Mouse (Mus musculus): Measurements from ENCODE around the gene I0C0044D17Rik. TPM values are rescaled to one million over a fixed set of nuclear protein-coding genes. Genes with fewer than 3 reads are reported as not detected.
"Not testable (repeated sequence)": the region's sequence is repeated elsewhere in the genome, so short reads cannot be mapped to it uniquely, and the experiment has no call there.

I0C0044D17Rik gene
- not detected in 2 replicates for polyA plus RNA-seq (2015; fragmentation: Nextera tagmentation; extraction: Ambion mirVana)

- H3K27me3 ChIP-seq (ENCODE audit: control insufficient read depth, insufficient read depth, low read depth, low read length); H3K27ac ChIP-seq (ENCODE audit: low read length); H3K4me3 ChIP-seq (ENCODE audit: low read depth, low read length); H3K4me1 ChIP-seq (ENCODE audit: control insufficient read depth, low read depth, low read length); H3K9me3 ChIP-seq (replicated peaks; ENCODE audit: control insufficient read depth, low read length); H3K9ac ChIP-seq (ENCODE audit: low read depth, low read length); ATAC-seq (ENCODE audit: low read depth); H3K4me2 ChIP-seq (ENCODE audit: low read depth, low read length); H3K36me3 ChIP-seq (ENCODE audit: control insufficient read depth, insufficient read depth): not testable (repeated sequence)
- 57% methylated on average over 1 of the region's 1 CpGs for WGBS (ENCODE audit: insufficient replicate concordance)
Observed at GRCm38 (mm10) chr4:98823740-98824139, at the start of gene I0C0044D17Rik. TSS of gene I0C0044D17Rik (minus strand) at chr4:98823840.

GRCm38 (mm10) chr4:98865386-98866237, 42.0 kb upstream of the I0C0044D17Rik start:
- no peak for ATAC-seq (ENCODE audit: low read depth)
- Histone ChIP-seq H3K27me3 (ENCODE audit: control insufficient read depth, insufficient read depth, low read depth, low read length) (no peaks in the 10 kb centered on the region), H3K4me3 (ENCODE audit: low read depth, low read length) (no peak overlapping the region), H3K4me2 (ENCODE audit: low read depth, low read length) (no peak overlapping the region), H3K4me1 (ENCODE audit: control insufficient read depth, low read depth, low read length) (no peaks in the 10 kb centered on the region), H3K9me3 (replicated peaks; ENCODE audit: control insufficient read depth, low read length) (no peaks in the 10 kb centered on the region), H3K9ac (ENCODE audit: low read depth, low read length) (no peak overlapping the region), H3K36me3 (ENCODE audit: control insufficient read depth, insufficient read depth) (no peaks in the 10 kb centered on the region), H3K27ac (ENCODE audit: low read length) (no peak overlapping the region)
- WGBS (ENCODE audit: insufficient replicate concordance): 72% methylated on average over 14 of the region's 14 CpGs

- no peak for ATAC-seq (ENCODE audit: low read depth)
- Histone ChIP-seq H3K9ac (ENCODE audit: low read depth, low read length) (no peak overlapping the region), H3K4me1 (ENCODE audit: control insufficient read depth, low read depth, low read length) (no peaks in the 10 kb centered on the region), H3K9me3 (replicated peaks; ENCODE audit: control insufficient read depth, low read length) (no peaks in the 10 kb centered on the region), H3K27ac (ENCODE audit: low read length) (no peak overlapping the region), H3K27me3 (ENCODE audit: control insufficient read depth, insufficient read depth, low read depth, low read length) (no peaks in the 10 kb centered on the region), H3K36me3 (ENCODE audit: control insufficient read depth, insufficient read depth) (no peaks in the 10 kb centered on the region), H3K4me2 (ENCODE audit: low read depth, low read length) (no peak overlapping the region), H3K4me3 (ENCODE audit: low read depth, low read length) (no peak overlapping the region)
- 88% methylated on average over 2 of the region's 3 CpGs for WGBS (ENCODE audit: insufficient replicate concordance)
Observed at GRCm38 (mm10) chr4:98864546-98864945, 40.9 kb upstream of the I0C0044D17Rik start.

- no peak for ATAC-seq (ENCODE audit: low read depth)
- Histone ChIP-seq H3K9ac (ENCODE audit: low read depth, low read length) (no peak overlapping the region), H3K27ac (ENCODE audit: low read length) (no peak overlapping the region), H3K4me3 (ENCODE audit: low read depth, low read length) (no peak overlapping the region), H3K9me3 (replicated peaks; ENCODE audit: control insufficient read depth, low read length) (no peaks in the 10 kb centered on the region), H3K4me2 (ENCODE audit: low read depth, low read length) (no peak overlapping the region), H3K27me3 (ENCODE audit: control insufficient read depth, insufficient read depth, low read depth, low read length) (no peaks in the 10 kb centered on the region), H3K4me1 (ENCODE audit: control insufficient read depth, low read depth, low read length) (no peaks in the 10 kb centered on the region), H3K36me3 (ENCODE audit: control insufficient read depth, insufficient read depth) (no peaks in the 10 kb centered on the region)
- WGBS (ENCODE audit: insufficient replicate concordance): 40% methylated on average over 1 of the region's 2 CpGs
Observed at GRCm38 (mm10) chr4:98864094-98864493, 40.5 kb upstream of the I0C0044D17Rik start.

- 56% methylated on average over 2 of the region's 2 CpGs for WGBS (ENCODE audit: insufficient replicate concordance)
- H3K36me3 ChIP-seq (ENCODE audit: control insufficient read depth, insufficient read depth): no peaks in the 10 kb centered on the region
- no peak overlapping the region for H3K9ac ChIP-seq (ENCODE audit: low read depth, low read length)
- no peaks in the 10 kb centered on the region for H3K27me3 ChIP-seq (ENCODE audit: control insufficient read depth, insufficient read depth, low read depth, low read length)
- H3K27ac ChIP-seq (ENCODE audit: low read length): no peak overlapping the region
- no peak overlapping the region for H3K4me3 ChIP-seq (ENCODE audit: low read depth, low read length)
- H3K4me2 ChIP-seq (ENCODE audit: low read depth, low read length): no peak overlapping the region
- H3K4me1 ChIP-seq (ENCODE audit: control insufficient read depth, low read depth, low read length): no peaks in the 10 kb centered on the region
- no peak for ATAC-seq (ENCODE audit: low read depth)
- no peaks in the 10 kb centered on the region for H3K9me3 ChIP-seq (replicated peaks; ENCODE audit: control insufficient read depth, low read length)
Observed at GRCm38 (mm10) chr4:98863451-98863850, 39.8 kb upstream of the I0C0044D17Rik start.

- no peak for ATAC-seq (ENCODE audit: low read depth)
- no peaks in the 10 kb centered on the region for H3K4me1 ChIP-seq (ENCODE audit: control insufficient read depth, low read depth, low read length)
- no peak overlapping the region for H3K4me3 ChIP-seq (ENCODE audit: low read depth, low read length)
- no peaks in the 10 kb centered on the region for H3K9me3 ChIP-seq (replicated peaks; ENCODE audit: control insufficient read depth, low read length)
- no peaks in the 10 kb centered on the region for H3K27me3 ChIP-seq (ENCODE audit: control insufficient read depth, insufficient read depth, low read depth, low read length)
- no peak overlapping the region for H3K27ac ChIP-seq (ENCODE audit: low read length)
- H3K36me3 ChIP-seq (ENCODE audit: control insufficient read depth, insufficient read depth): no peaks in the 10 kb centered on the region
- H3K4me2 ChIP-seq (ENCODE audit: low read depth, low read length): no peak overlapping the region
- H3K9ac ChIP-seq (ENCODE audit: low read depth, low read length): no peak overlapping the region
- WGBS (ENCODE audit: insufficient replicate concordance): 44% methylated on average over 4 of the region's 4 CpGs
Observed at GRCm38 (mm10) chr4:98858151-98858855, 34.7 kb upstream of the I0C0044D17Rik start.

- Histone ChIP-seq H3K4me1 (ENCODE audit: control insufficient read depth, low read depth, low read length) (no peaks in the 10 kb centered on the region), H3K9ac (ENCODE audit: low read depth, low read length) (no peak overlapping the region), H3K27ac (ENCODE audit: low read length) (no peak overlapping the region), H3K36me3 (ENCODE audit: control insufficient read depth, insufficient read depth) (no peaks in the 10 kb centered on the region), H3K4me3 (ENCODE audit: low read depth, low read length) (no peak overlapping the region), H3K27me3 (ENCODE audit: control insufficient read depth, insufficient read depth, low read depth, low read length) (no peaks in the 10 kb centered on the region), H3K4me2 (ENCODE audit: low read depth, low read length) (no peak overlapping the region), H3K9me3 (replicated peaks; ENCODE audit: control insufficient read depth, low read length) (no peaks in the 10 kb centered on the region)
- WGBS (ENCODE audit: insufficient replicate concordance): 59% methylated on average over 11 of the region's 11 CpGs
- no peak for ATAC-seq (ENCODE audit: low read depth)
Observed at GRCm38 (mm10) chr4:98857037-98857648, 33.5 kb upstream of the I0C0044D17Rik start.

GRCm38 (mm10) chr4:98853926-98854325, 30.3 kb upstream of the I0C0044D17Rik start:
- ATAC-seq (ENCODE audit: low read depth): no peak
- Histone ChIP-seq H3K4me1 (ENCODE audit: control insufficient read depth, low read depth, low read length) (no peaks in the 10 kb centered on the region), H3K27me3 (ENCODE audit: control insufficient read depth, insufficient read depth, low read depth, low read length) (no peaks in the 10 kb centered on the region), H3K4me3 (ENCODE audit: low read depth, low read length) (no peak overlapping the region), H3K36me3 (ENCODE audit: control insufficient read depth, insufficient read depth) (no peaks in the 10 kb centered on the region), H3K4me2 (ENCODE audit: low read depth, low read length) (no peak overlapping the region), H3K27ac (ENCODE audit: low read length) (no peak overlapping the region), H3K9ac (ENCODE audit: low read depth, low read length) (no peak overlapping the region), H3K9me3 (replicated peaks; ENCODE audit: control insufficient read depth, low read length) (no peaks in the 10 kb centered on the region)
- 73% methylated on average over 4 of the region's 4 CpGs for WGBS (ENCODE audit: insufficient replicate concordance)

- H3K27me3 ChIP-seq (ENCODE audit: control insufficient read depth, insufficient read depth, low read depth, low read length): not testable (repeated sequence)
Observed at GRCm38 (mm10) chr4:98850485-98850884, 26.8 kb upstream of the I0C0044D17Rik start.

More at GRCm38 (mm10) chr4:98850485-98850884, 26.8 kb upstream of the I0C0044D17Rik start:
- H3K9ac ChIP-seq (ENCODE audit: low read depth, low read length); H3K9me3 ChIP-seq (replicated peaks; ENCODE audit: control insufficient read depth, low read length); ATAC-seq (ENCODE audit: low read depth); H3K4me3 ChIP-seq (ENCODE audit: low read depth, low read length); H3K4me1 ChIP-seq (ENCODE audit: control insufficient read depth, low read depth, low read length); H3K27ac ChIP-seq (ENCODE audit: low read length); H3K36me3 ChIP-seq (ENCODE audit: control insufficient read depth, insufficient read depth); H3K4me2 ChIP-seq (ENCODE audit: low read depth, low read length): not testable (repeated sequence)
- WGBS (ENCODE audit: insufficient replicate concordance): 39% methylated on average over 1 of the region's 1 CpGs
